10 mouse cellular contexts compared by ENCODE assay signal in genomic region chr5:64876086-64876830, GRCm38 (mm10). TPM values are rescaled to one million over a fixed set of nuclear protein-coding genes. Genes with fewer than 3 reads are reported as not detected.
A peak's percentile ranks its signal among the peaks of the same experiment; 100 is the strongest.
DNase-seq lines count a peak whose midpoint lies in the region.
"Had no signal": no experiment of that assay in that cellular context is flagged by ENCODE, and none has a peak within 500 bp of the region (broad histone marks: within the 10 kb centered on the region; RNA-seq: fewer than 3 reads in every experiment).

No protein-coding gene starts in this region.

- peak overlapping the region; percentile 75 for H3K27ac ChIP-seq in heart, embryonic 10.5 days
- H3K27ac ChIP-seq: midbrain, embryonic 15.5 days had no signal

- no peaks in the 10 kb centered on the region for H3K27me3 ChIP-seq in heart, embryonic 10.5 days (ENCODE audit: insufficient read depth, poor library complexity, severe bottlenecking)
- H3K27me3 ChIP-seq: midbrain, embryonic 15.5 days had no signal

- peaks cover 35% of the 10 kb centered on the region for H3K4me1 ChIP-seq in heart, embryonic 10.5 days

- H3K9me3 ChIP-seq in heart, embryonic 10.5 days: no peaks in the 10 kb centered on the region
- H3K9me3 ChIP-seq: midbrain, embryonic 15.5 days had no signal

- DNase-seq in heart, embryonic 10.5 days (ENCODE audit: low spot score): no peak
- no peak for DNase-seq in heart, adult 9 months (ENCODE audit: low spot score in 2 of 2)
- DNase-seq in ovary, postnatal 14 days (ENCODE audit: low spot score): peak; percentile 24
- no peak for DNase-seq in ovary, adult 18-20 months (ENCODE audit: low spot score)
- peak; percentile 36 for DNase-seq in heart, postnatal 4 days
- DNase-seq in layer of hippocampus, adult 11-12 months (ENCODE audit: low spot score): no peak
- no peak for DNase-seq in cerebellum, adult 9-10 months
- DNase-seq in cerebellum, adult 8-10 months: no peak
- DNase-seq: right cerebral cortex, postnatal 4 days had no signal

- 77% methylated on average over 12 of the region's 12 CpGs for WGBS in heart, embryonic 10.5 days

- H3K4me3 ChIP-seq in heart, embryonic 10.5 days: no peak overlapping the region
- H3K4me3 ChIP-seq: midbrain, embryonic 15.5 days had no signal

- no peaks in the 10 kb centered on the region for H3K36me3 ChIP-seq in heart, embryonic 10.5 days
- H3K36me3 ChIP-seq: midbrain, embryonic 15.5 days had no signal

RNA-seq across cellular contexts. Expression of gene Tlr1, which starts 57.1 kb away (rescaled TPM):
- polyA plus RNA-seq in heart, embryonic 10.5 days (2016; fragmentation: Nextera tagmentation; extraction: Ambion mirVana): 0.10 and 0.11 TPM in 2 replicates
- total RNA-seq in heart, postnatal 4 days (2021): under 1 TPM; 0.32 to 0.36 TPM

Comparison
In these comparisons a context has a peak if more than half of its experiments do, and no peak if none do; other contexts are left out.
1. DNase-seq: peak in ovary, postnatal 14 days (single experiment) and heart, postnatal 4 days (single experiment); none in heart, embryonic 10.5 days (single experiment), heart, adult 9 months (0 of 2), ovary, adult 18-20 months (single experiment), layer of hippocampus, adult 11-12 months (single experiment), cerebellum, adult 9-10 months (single experiment) and cerebellum, adult 8-10 months (single experiment).